Mouse (Mus musculus): ENCODE measurements at regions not wholly inside any gene's neighbourhood (a gene's known extent, or its start where the extent isn't known, plus 50 kb on each side); places are given as distances from the start of the nearest gene placed in this dataset.

DNA sequence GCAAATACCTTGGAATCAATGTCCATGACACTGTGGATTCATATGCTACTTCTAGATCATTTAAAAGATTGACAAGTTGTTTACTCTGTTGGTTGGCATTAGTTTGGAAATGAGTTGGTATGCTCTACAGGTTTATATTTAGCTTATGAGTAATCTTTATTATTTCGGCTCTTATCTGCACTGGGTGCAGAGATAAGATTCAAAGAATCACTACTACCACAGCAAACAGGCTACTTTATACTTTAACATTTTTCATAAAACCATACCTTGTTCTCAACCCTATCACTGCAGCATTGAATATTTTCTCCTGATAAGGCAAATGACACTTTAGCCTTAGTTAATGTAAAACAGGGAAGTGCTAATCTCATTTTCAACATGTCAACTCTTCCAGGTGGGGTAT is 153.7 kb upstream of the Tmem161b start:
- TF ChIP-seq POLR2A (IDR thresholded peaks at IDR 0.05; ENCODE audit: low read depth, low read length) (no peak), CTCF (conservative IDR thresholded peaks at IDR 0.05; ENCODE audit: insufficient read depth, insufficient read length, low read depth, low read length) (no peak)
